Mouse (Mus musculus) myocyte (in vitro differentiated cells): ENCODE results near the gene Kcnip2.

ENCODE experiments used
- MAX ChIP-seq: IDR thresholded peaks from one replicate; pipeline ENCODE4 v1.6.1; 2011; ENCODE audit warnings: low read depth, mild to moderate bottlenecking, control low read depth
- POLR2A ChIP-seq: IDR thresholded peaks from one replicate; pipeline ENCODE4 v1.6.1; 2011; ENCODE audit warnings: low read depth, mild to moderate bottlenecking, control low read depth, moderate library complexity; ENCODE audit not compliant: insufficient read length
- POLR2AphosphoS2 ChIP-seq: IDR thresholded peaks from one replicate; pipeline ENCODE4 v1.6.1; 2011; ENCODE audit warnings: low read depth, control low read depth; ENCODE audit not compliant: insufficient read length
- REST ChIP-seq: IDR thresholded peaks from one replicate; pipeline ENCODE4 v1.6.1; 2011; ENCODE audit warnings: mild to moderate bottlenecking, control low read depth, moderate library complexity; ENCODE audit not compliant: insufficient read depth, insufficient read length
- USF1 ChIP-seq: IDR thresholded peaks from one replicate; pipeline ENCODE4 v1.6.1; 2011; ENCODE audit warnings: low read depth, mild to moderate bottlenecking, control low read depth, moderate library complexity

GRCm38 (mm10) chr19:45781676-45782075 is 34.2 kb downstream of the Kcnip2 start:
- TF ChIP-seq REST (no peak), MAX (no peak), POLR2A (no peak), POLR2AphosphoS2 (no peak), USF1 (no peak)
